Mouse (Mus musculus) megakaryocyte, embryonic 14.5 days (primary cell): ENCODE measurements around the gene Nup107.

Experiments
- FLI1 ChIP-seq: IDR thresholded peaks from 2 replicates; pipeline ENCODE4 v1.6.1; 2012; ENCODE audit warnings: low read length, inconsistent platforms, mixed read lengths
- GATA1 ChIP-seq: IDR thresholded peaks from 3 replicates; pipeline ENCODE4 v1.6.1; 2012; ENCODE audit warnings: mixed read lengths, low read length, inconsistent platforms, borderline replicate concordance

GRCm38 (mm10) chr10:117777501-117778327, 14.8 kb downstream of the Nup107 start:
- TF ChIP-seq GATA1 = no peak
- no peak for TF ChIP-seq FLI1
